Mouse (Mus musculus) forebrain, embryonic 16.5 days (tissue): ENCODE measurements around the gene Tnks2. TPM values are rescaled to one million over a fixed set of nuclear protein-coding genes. Genes with fewer than 3 reads are reported as not detected.
"Not testable (repeated sequence)": the region's sequence is repeated elsewhere in the genome, so short reads cannot be mapped to it uniquely, and the experiment has no call there.

ENCODE experiments used
- ATAC-seq: fragments of 200-750 bp; cut with Nextera tagmentation; 2 replicates; pipeline ENCODE4 v1.8.0; 2017; ENCODE audit warnings: mild to moderate bottlenecking, moderate library complexity
- H3K27ac ChIP-seq: fragments of 300-500 bp; sonication (generic); 2 replicates; pipeline ENCODE4 v1.5.1; 2014; ENCODE audit warnings: low read length, control low read depth
- H3K27me3 ChIP-seq: fragments of 300-500 bp; sonication (generic); replicated peaks from 2 replicates; pipeline ENCODE4 v1.6.1; 2014; ENCODE audit warnings: low read length; ENCODE audit not compliant: control insufficient read depth, insufficient read depth
- H3K36me3 ChIP-seq: fragments of 300-500 bp; sonication (generic); 2 replicates; pipeline ENCODE4 v1.6.1; 2014; ENCODE audit not compliant: control insufficient read depth, insufficient read depth
- H3K4me1 ChIP-seq: fragments of 300-500 bp; sonication (generic); replicated peaks from 2 replicates; pipeline ENCODE4 v1.6.1; 2014; ENCODE audit warnings: low read length; ENCODE audit not compliant: control insufficient read depth, insufficient read depth
- H3K4me2 ChIP-seq: fragments of 300-500 bp; sonication (generic); 2 replicates; pipeline ENCODE4 v1.6.1; 2014; ENCODE audit warnings: mild to moderate bottlenecking, low read length, control low read depth
- H3K4me3 ChIP-seq: fragments of 300-500 bp; sonication (generic); replicated peaks from 2 replicates; pipeline ENCODE4 v1.5.1; 2014; ENCODE audit warnings: mild to moderate bottlenecking, low read length, control low read depth
- H3K9ac ChIP-seq: fragments of 300-500 bp; sonication (generic); replicated peaks from 2 replicates; pipeline ENCODE4 v1.6.1; 2014; ENCODE audit warnings: low read depth, low read length, control low read depth
- H3K9me3 ChIP-seq: fragments of 300-500 bp; sonication (generic); 2 replicates; pipeline ENCODE4 v1.6.1; 2016; ENCODE audit warnings: low read length; ENCODE audit not compliant: control insufficient read depth
- WGBS: fragments of 180-500 bp; shearing (Covaris S2); extraction: QIAGEN DNeasy Blood & Tissue Kit; methylation state at CpG from one replicate; pipeline ENCODE4 v1.1.7; 2014; 5-methylcytosine and 5-hydroxymethylcytosine counted together
- polyA plus RNA-seq: library from polyadenylated mRNA; unstranded; fragments of >200 nt; fragmentation: Nextera tagmentation; extraction: Ambion mirVana; gene quantifications from 2 replicates; pipeline ENCODE4 v1.2.1, GENCODE M21; 2015

Tnks2 gene
- polyA plus RNA-seq, 1 experiment from 2014 or later: 45.8 TPM

GRCm38 (mm10) chr19:36840301-36840700 lies 6.3 kb downstream of the Tnks2 start:
- no peak overlapping the region for H3K9ac ChIP-seq
- peaks cover 11% of the 10 kb centered on the region for H3K4me1 ChIP-seq
- no peak overlapping the region for H3K27ac ChIP-seq
- 97% methylated on average over 3 of the region's 3 CpGs for WGBS
- no peak overlapping the region for H3K4me3 ChIP-seq
- H3K4me2 ChIP-seq: no peak overlapping the region
- no peak for ATAC-seq
- no peaks in the 10 kb centered on the region for H3K27me3 ChIP-seq
- 0 out of 2 replicates have a peak, but pooled peaks cover 3% of the 10 kb centered on the region for H3K36me3 ChIP-seq
- H3K9me3 ChIP-seq: no peaks in the 10 kb centered on the region

- Histone ChIP-seq H3K27ac (no peak overlapping the region), H3K27me3 (no peaks in the 10 kb centered on the region), H3K9ac (no peak overlapping the region), H3K36me3 (peaks cover 10% of the 10 kb centered on the region), H3K4me3 (no peak overlapping the region), H3K4me1 (no peaks in the 10 kb centered on the region), H3K9me3 (no peaks in the 10 kb centered on the region), H3K4me2 (no peak overlapping the region)
- no peak for ATAC-seq
- WGBS: 92% methylated on average over 11 of the region's 11 CpGs
Observed at GRCm38 (mm10) chr19:36843866-36844265, 9.8 kb downstream of the Tnks2 start.

GRCm38 (mm10) chr19:36845924-36846323 lies 11.9 kb downstream of the Tnks2 start:
- 81% methylated on average over 5 of the region's 5 CpGs for WGBS

GRCm38 (mm10) chr19:36853831-36854230 lies 19.8 kb downstream of the Tnks2 start:
- no peak overlapping the region for H3K4me3 ChIP-seq
- no peak overlapping the region for H3K4me2 ChIP-seq
- ATAC-seq: no peak
- peaks cover 37% of the 10 kb centered on the region for H3K36me3 ChIP-seq
- H3K9me3 ChIP-seq: no peaks in the 10 kb centered on the region
- 97% methylated on average over 2 of the region's 2 CpGs for WGBS
- no peaks in the 10 kb centered on the region for H3K27me3 ChIP-seq
- no peak overlapping the region for H3K9ac ChIP-seq
- H3K27ac ChIP-seq: no peak overlapping the region
- no peaks in the 10 kb centered on the region for H3K4me1 ChIP-seq

More at GRCm38 (mm10) chr19:36845924-36846323, 11.9 kb downstream of the Tnks2 start:
- H3K36me3 ChIP-seq: peaks cover 23% of the 10 kb centered on the region
- H3K27me3 ChIP-seq: no peaks in the 10 kb centered on the region
- no peaks in the 10 kb centered on the region for H3K9me3 ChIP-seq
- no peaks in the 10 kb centered on the region for H3K4me1 ChIP-seq
- H3K4me2 ChIP-seq: no peak overlapping the region
- ATAC-seq: no peak
- H3K27ac ChIP-seq: no peak overlapping the region
- H3K4me3 ChIP-seq: no peak overlapping the region
- no peak overlapping the region for H3K9ac ChIP-seq

- H3K4me2 ChIP-seq: no peak overlapping the region
- H3K9ac ChIP-seq: no peak overlapping the region
- WGBS: 92% methylated on average over 9 of the region's 9 CpGs
- no peak overlapping the region for H3K27ac ChIP-seq
- no peaks in the 10 kb centered on the region for H3K9me3 ChIP-seq
- no peaks in the 10 kb centered on the region for H3K27me3 ChIP-seq
- no peak overlapping the region for H3K4me3 ChIP-seq
- no peak for ATAC-seq
- peaks cover 40% of the 10 kb centered on the region for H3K36me3 ChIP-seq
- H3K4me1 ChIP-seq: no peaks in the 10 kb centered on the region
Observed at GRCm38 (mm10) chr19:36857851-36858250, 23.8 kb downstream of the Tnks2 start.

- Histone ChIP-seq H3K36me3 (peaks cover 31% of the 10 kb centered on the region), H3K9ac (no peak overlapping the region), H3K27me3 (no peaks in the 10 kb centered on the region), H3K27ac (no peak overlapping the region), H3K4me3 (no peak overlapping the region), H3K9me3 (no peaks in the 10 kb centered on the region), H3K4me1 (no peaks in the 10 kb centered on the region), H3K4me2 (no peak overlapping the region)
- no peak for ATAC-seq
- 94% methylated on average over 5 of the region's 5 CpGs for WGBS
Observed at GRCm38 (mm10) chr19:36860393-36860792, 26.4 kb downstream of the Tnks2 start.

GRCm38 (mm10) chr19:36865905-36866304 lies 31.9 kb downstream of the Tnks2 start:
- H3K36me3 ChIP-seq: peaks cover 39% of the 10 kb centered on the region
- H3K4me3 ChIP-seq: no peak overlapping the region
- H3K27me3 ChIP-seq: no peaks in the 10 kb centered on the region
- no peak for ATAC-seq
- H3K27ac ChIP-seq: no peak overlapping the region
- 90% methylated on average over 5 of the region's 5 CpGs for WGBS
- H3K9ac ChIP-seq: no peak overlapping the region
- no peak overlapping the region for H3K4me2 ChIP-seq
- H3K9me3 ChIP-seq: no peaks in the 10 kb centered on the region
- H3K4me1 ChIP-seq: no peaks in the 10 kb centered on the region

GRCm38 (mm10) chr19:36867416-36867815 lies 33.4 kb downstream of the Tnks2 start:
- 91% methylated on average over 8 of the region's 8 CpGs for WGBS
- peaks cover 39% of the 10 kb centered on the region for H3K36me3 ChIP-seq
- ATAC-seq: no peak

GRCm38 (mm10) chr19:36868675-36869074 lies 34.6 kb downstream of the Tnks2 start:
- H3K9me3 ChIP-seq, H3K27ac ChIP-seq, ATAC-seq, H3K4me1 ChIP-seq, H3K4me3 ChIP-seq, H3K4me2 ChIP-seq, H3K27me3 ChIP-seq, H3K9ac ChIP-seq: not testable (repeated sequence)
- 84% methylated on average over 3 of the region's 3 CpGs for WGBS
- peaks cover 44% of the 10 kb centered on the region for H3K36me3 ChIP-seq

More at GRCm38 (mm10) chr19:36867416-36867815, 33.4 kb downstream of the Tnks2 start:
- Histone ChIP-seq H3K9me3 (no peaks in the 10 kb centered on the region), H3K4me1 (no peaks in the 10 kb centered on the region), H3K9ac (no peak overlapping the region), H3K4me2 (no peak overlapping the region), H3K4me3 (no peak overlapping the region), H3K27me3 (no peaks in the 10 kb centered on the region), H3K27ac (no peak overlapping the region)

- Histone ChIP-seq H3K27me3 (no peaks in the 10 kb centered on the region), H3K4me2 (no peak overlapping the region), H3K36me3 (peaks cover 26% of the 10 kb centered on the region), H3K9me3 (no peaks in the 10 kb centered on the region), H3K4me1 (no peaks in the 10 kb centered on the region), H3K9ac (no peak overlapping the region), H3K27ac (no peak overlapping the region), H3K4me3 (no peak overlapping the region)
- WGBS: 82% methylated on average over 2 of the region's 2 CpGs
- no peak for ATAC-seq
Observed at GRCm38 (mm10) chr19:36874651-36875050, 40.6 kb downstream of the Tnks2 start.
